Mouse (Mus musculus): ENCODE measurements around the gene Rptor.

GRCm38 (mm10) chr11:119801855-119802254 lies 199.2 kb downstream of the Rptor start:
- TF ChIP-seq POLR2A (IDR thresholded peaks at IDR 0.05; ENCODE audit: control insufficient read depth in 1 of 2, insufficient read depth in 1 of 2, low read depth in 1 of 2, low read length in 2 of 2, poor library complexity in 1 of 2) (no peak), TBP (IDR thresholded peaks at IDR 0.05; ENCODE audit: low read depth, low read length) (no peak), MXI1 (IDR thresholded peaks at IDR 0.05; ENCODE audit: low read depth, low read length) (no peak)

All from MEL (cell line).